Mouse (Mus musculus): ENCODE data around the gene Usp5.

DNA sequence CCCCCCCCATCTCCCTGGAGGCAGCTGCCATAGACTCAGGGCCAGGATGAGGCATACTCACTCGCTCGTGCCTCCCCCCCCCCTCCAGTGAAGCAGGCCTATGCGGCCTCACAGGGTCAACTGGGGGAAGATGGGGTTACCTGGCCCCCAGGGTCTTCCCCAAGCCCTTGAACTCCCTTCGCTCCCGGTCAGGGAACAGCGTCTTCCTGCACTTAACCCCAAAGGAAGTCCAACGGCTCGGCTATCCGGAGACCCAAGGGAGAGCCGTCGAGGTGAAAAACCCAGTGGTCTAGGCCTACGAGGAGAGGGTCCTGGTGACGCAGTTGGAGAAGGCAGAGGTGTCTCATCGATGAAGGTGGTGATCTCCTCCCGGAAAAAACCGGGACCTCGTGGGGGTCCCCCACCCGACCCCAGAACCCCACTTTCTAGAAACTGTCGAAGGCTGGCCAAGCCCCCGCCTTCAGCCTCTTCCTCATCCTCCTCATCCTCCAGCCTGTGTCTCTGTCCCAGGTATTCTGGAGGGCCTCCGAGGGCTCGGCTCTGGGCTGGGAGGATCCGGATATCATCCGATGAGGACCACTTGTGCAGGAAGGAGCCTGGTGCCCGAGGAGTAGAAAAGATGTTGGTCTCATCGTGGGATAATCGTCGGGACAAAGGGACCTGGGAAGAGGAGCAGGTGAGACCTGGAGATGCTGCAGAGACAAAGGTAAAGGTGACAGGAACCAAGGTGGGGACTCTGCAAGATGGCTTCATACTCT is 29.5 kb upstream of the Usp5 start:
- TF ChIP-seq CTCF (IDR thresholded peaks at IDR 0.05; ENCODE audit: low read depth, low read length) (no peak), POLR2A (IDR thresholded peaks at IDR 0.05; ENCODE audit: insufficient read depth, low read length) (no peak)
